Mouse (Mus musculus) stomach, postnatal 0 days (tissue): ENCODE data around the gene Lemd1.

Source experiments
- CTCF ChIP-seq: IDR thresholded peaks from 2 replicates; pipeline ENCODE4 v1.5.1; 2016; ENCODE audit warnings: antibody characterized with exemption, low read depth, mild to moderate bottlenecking, moderate library complexity
- EP300 ChIP-seq: optimal IDR thresholded peaks from 2 replicates; pipeline ENCODE3; 2016; ENCODE audit warnings: antibody characterized with exemption

GRCm38 (mm10) chr1:132157808-132158207 lies 33.4 kb upstream of the Lemd1 start:
- no peak for TF ChIP-seq EP300
- no peak for TF ChIP-seq CTCF
